Mouse (Mus musculus) right cerebral cortex, postnatal 10 days (tissue): ENCODE results near the gene Gm20388.

Source experiments
- DNase-seq, 2 experiments: peaks; one replicate each; pipeline ENCODE4 v3.0.0; 2021; ENCODE audit warnings: low spot score in 2 of 2

Gm20388 gene

DNA sequence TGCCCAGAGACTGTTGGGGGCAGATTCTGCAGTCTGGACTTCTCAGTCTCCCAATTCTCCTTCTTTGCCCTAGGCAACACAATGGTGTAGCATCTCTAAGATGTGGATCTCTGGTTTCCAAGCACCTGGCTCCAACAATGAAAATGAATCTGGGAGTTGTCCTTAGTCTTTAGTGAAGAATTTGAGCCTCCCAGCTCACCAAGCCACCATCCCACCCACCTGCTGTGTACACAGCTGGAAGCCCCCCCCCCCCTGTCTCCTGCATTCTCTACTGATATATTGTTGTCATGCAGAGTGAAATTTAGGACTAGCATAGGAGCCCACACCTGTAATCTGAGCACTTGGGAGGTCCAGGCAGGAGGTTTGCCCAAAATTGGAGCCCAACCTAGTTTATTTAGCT, 4306.3 kb downstream of the Gm20388 start:
- no peak for DNase-seq

DNA sequence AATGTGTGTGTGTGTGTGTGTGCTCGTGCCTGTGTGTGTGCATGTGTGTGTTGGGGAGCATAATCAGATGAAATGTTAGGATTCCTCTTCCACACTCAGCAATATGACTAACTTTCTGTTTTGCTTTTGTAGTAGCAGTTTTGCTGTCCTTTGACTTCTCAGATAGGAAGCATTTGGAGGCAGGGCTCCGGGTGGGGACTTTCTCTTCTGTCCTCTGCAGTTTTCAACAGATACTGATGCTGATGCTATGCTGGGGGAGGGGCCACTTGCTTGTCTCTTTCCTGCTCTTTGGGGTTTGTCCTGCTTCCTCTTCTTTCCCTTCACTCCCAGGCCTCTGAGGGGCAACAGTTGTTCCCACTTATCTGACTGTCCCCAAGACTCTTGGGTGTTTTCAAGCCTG, 4319.2 kb downstream of the Gm20388 start:
- DNase-seq = no peak

DNA sequence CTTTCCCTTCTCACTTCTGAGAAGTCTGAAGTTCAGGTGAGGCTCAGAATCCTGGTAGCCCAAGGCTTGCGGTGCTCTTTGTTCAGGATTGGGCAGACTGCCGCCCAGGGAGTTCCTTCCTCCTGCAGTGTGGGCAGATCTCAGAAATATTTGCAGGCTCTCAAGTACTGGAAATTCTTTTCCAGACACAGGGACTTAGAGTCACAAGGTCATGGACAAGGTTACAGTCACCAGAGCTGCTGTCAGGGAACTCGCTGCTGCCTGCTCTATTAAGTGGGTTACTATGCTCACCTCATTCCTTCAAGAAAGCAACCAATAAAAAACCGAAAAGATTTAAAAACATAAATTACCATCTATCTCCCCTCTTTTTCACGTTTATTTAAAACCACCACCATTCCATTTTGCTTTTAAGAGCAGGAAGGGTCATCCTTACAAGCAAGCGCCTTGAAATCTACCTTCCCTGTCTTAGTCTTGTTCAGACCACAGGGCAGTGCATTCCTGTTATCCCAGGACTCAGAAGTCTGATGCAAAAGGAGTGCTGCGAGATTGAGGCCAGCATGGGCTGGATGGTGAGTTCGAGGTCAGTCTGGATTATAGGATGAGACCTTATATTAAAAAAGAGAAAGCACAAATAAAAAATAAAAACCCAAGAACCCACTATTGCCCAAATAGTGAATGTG, 4320.0 kb downstream of the Gm20388 start:
- no peak for DNase-seq

DNA sequence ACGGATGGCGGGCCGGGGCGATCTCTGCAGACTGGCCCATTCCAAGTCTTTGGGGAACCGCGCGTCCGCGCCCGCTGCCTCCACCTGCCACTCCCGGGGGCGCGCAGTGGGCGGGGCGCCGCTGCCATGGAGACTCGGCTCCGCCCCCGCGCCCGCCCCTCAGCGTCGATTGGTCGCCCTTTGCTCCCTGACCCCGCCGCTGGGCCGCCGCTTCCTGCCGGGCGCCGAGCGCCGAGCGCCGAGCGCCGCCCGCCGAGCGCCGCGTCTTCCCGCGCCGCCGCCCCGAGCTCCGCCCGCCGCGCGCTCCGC, 4320.5 kb downstream of the Gm20388 start, which contains the start of gene Galnt2:
Gene Galnt2 (plus strand): TSS at position 216 of the 309 bp plus-strand sequence.
- DNase-seq = peak; percentile 95 to 96

DNA sequence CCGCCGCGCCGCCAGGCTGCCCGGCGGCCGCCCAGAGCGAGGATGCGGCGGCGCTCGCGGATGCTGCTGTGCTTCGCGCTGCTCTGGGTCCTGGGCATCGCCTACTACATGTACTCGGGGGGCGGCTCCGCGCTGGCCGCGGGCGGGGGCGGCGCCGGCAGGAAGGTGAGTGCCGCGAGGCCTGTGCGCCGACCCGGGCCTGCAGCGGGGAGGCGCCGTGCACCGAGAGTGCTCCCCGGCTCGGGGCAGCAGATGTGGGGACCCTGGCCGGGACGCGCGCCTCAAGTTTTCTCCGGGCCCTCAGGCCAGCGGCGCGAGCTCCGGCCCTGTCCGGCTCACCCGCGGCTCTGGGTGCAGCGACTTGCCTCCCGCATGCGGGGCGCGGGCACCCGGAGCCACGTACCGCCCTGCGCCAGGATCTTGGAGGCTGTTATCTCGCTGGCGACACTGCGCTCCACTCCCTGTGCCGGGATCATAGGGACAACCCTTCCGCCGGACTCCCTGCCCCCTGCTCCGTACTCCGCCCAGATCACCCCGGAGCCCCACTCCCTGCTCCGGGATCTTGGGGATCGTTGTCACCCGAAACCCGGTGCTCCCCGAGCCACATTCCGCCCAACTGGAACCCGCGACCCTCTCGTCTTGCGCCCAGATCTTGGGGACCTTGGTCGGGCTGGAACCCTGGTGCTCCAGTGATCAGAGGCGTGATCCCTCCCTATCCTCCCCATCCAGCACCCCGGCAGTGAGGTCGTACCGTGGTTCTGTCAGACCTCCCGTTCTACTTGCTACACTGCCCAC, 4321.0 kb downstream of the Gm20388 start:
- DNase-seq = peak; percentile 49 to 69

DNA sequence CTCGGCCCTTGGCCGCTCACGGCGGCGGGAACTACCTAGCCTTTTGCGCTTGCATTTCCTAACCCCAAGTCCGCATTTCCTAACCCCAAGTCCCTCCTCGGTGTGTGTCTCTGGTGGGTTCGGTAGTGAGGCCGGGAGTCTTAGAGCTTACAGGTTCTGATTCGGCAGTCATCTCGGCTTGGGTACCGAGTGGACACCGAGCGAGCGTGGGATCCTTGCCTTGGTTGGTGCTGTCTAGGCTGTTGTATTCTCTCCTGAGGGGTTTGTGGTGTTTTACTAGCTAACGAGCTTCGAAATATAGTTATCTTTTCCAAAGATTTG, 4321.6 kb downstream of the Gm20388 start:
- no peak for DNase-seq

DNA sequence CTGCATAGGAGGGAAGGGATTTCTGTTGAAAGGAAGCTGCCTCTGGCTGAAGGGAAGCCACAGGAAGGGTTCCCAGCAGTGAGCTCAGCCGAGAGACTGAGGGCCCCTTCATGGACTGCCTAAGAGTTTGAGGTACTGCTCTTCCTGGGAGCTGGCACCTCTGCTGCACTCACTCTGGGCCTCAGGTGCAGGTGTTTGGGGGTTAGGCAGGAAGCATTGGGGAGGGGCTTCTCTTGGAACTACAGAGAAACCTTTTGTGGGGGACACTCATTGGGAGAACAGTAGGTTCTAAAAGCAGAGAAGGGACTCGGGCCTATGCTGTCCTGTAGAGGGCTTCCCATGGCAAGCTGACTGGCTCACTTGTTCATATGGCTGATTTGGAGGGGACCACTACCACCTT, 4323.9 kb downstream of the Gm20388 start:
- DNase-seq = no peak

DNA sequence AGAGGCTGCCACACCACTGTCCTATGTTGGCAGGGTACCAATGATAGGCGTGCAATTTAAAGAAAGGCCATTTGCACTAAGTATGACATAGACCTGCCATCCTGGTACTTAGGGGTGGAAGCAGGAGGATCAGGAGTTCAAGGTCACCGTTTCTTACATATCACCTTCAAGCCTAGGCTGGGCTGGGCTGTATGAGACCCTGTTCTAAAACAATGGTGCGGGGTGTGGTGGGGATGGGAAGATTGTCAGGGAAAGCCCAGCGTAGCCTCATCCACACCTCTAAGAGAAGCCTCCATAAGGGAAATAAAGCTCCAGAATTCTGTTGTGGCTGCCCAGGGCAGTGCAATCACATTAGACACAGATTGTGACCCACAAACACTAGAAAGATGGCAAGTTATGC, 4324.9 kb downstream of the Gm20388 start:
- no peak for DNase-seq

DNA sequence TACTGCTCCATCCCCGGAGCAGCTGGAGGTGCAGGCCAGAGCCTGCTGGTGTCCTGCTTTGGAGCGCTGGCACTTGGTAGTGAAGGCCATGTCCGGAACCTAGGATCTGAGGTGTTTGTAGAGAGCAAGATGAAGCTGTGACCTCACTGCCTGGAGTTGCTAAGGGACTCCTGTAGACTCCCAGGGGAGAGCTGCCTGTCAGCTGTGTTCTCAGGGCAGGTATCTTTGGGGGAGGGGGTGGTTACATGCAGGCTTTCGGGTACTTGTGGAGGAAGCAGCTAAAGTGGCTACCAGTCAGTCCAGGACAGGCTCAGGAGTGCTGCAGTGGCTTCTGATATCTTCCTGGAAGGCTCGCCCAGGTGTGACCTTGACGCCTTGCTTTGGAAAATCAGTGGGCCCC, 4328.7 kb downstream of the Gm20388 start:
- DNase-seq = no peak

DNA sequence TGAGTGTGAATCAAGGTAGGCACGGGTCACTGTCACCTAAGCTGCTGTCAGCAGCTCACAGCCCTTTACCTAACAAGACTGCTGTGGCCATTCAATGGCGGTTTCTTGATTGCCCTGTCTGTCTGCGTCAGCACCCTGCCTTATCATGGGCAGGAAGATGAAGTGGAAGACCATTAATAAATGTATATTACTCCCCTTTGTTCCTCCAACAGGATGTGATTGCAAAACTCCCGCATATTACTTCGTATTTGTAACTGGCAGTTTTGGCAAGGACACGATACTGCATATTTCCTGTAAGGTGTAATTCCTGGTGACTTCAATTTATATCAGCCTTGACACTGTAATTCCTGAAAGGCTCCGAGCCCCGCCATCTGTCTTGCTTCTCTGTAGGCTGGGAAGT, 4330.3 kb downstream of the Gm20388 start:
- no peak for DNase-seq

DNA sequence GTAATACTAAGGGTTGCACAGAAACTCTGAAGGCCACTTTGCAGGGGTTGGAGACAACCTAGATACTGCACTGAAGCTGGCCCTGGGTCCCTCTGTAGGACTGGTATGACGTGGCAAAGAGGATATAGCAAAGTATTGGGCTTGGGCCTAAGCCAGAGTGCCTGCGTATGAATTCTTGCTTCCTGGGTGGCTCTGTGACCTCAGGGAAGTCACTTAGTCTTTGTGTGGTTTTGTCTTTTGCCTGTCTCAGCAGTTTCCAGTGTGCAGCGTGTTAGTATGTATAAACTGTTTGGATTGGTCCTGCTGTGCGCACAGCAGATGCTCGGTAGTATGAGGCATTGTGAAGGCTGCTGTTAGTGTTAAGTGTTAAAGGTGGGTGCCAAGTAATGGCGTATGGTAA, 4331.6 kb downstream of the Gm20388 start:
- no peak for DNase-seq

DNA sequence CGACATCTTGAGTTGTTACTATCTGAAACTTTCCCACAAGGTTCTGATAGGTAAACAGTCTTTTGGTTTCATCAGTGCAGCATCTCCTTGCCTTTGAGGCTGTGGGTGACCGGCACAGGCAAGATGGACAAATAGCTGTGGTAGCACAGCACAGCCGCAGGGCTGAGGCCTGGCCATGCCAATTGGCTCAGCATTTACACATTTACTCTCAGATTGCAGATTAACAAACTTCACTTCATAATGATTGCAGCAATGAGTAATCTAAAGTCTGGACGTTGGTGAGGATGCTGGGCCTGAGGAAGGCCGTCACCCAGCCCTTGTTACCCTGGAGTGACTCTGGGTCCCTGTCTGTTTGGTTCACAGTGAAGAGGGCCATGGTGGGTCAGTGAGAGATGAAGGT, 4332.3 kb downstream of the Gm20388 start:
- no peak for DNase-seq

DNA sequence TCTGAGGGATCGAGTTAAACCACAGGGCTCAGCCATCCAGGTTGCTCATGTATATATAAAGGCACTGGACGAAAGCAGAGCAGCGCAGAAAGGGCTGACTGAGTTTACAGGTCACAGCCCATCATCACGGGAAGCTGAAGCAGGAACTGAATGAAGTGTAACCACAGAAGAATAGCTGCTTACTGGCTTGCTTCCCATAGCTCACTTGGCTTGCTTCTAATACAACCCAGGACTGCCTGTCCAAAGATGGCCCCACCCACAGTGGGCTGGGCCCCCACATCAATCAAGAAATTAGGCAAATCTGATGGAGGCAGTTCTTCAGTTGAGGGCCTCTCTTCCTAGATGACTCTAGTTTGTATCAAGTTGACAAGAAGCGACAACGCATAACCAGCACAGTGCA, 4336.9 kb downstream of the Gm20388 start:
- DNase-seq = no peak

DNA sequence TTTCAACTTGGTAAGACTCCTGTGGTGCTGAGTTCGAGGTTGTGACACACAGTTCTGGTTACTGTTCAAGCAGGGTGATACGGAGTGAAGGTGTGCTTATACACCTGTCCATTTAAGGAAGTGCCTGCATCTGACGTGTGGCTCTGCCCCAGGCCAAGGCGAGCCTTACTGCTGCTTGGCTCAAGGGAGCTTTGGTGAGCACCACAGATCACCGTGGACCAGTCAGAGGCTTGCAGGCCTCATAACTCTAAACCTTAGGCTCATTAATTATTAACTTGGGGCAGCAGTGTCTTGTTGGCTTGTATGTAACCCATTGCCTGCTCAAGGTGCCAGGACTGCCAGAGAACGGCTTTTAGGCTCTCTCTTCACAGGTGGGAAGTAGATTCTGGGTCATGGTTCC, 4338.0 kb downstream of the Gm20388 start:
- no peak for DNase-seq

DNA sequence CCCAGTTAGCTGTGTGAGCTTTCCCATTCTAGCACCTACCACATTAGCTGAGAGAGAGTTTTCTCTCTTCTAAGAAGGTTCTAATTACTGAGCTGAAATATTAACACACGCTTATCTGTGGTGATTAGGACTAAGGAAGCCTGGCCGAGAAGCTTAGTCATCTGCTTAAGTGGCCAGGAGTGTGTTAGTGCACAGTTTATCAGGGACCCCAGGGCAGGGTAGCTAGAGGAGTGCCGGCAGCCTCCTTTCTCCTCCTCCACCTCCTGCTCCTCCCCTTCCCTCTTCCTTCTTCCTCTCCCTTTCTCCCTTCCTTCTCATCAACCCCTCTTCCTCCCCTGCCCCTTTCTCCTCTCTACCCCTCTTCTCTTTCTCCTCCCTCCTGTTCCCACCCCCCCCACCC, 4339.6 kb downstream of the Gm20388 start:
- DNase-seq = no peak

DNA sequence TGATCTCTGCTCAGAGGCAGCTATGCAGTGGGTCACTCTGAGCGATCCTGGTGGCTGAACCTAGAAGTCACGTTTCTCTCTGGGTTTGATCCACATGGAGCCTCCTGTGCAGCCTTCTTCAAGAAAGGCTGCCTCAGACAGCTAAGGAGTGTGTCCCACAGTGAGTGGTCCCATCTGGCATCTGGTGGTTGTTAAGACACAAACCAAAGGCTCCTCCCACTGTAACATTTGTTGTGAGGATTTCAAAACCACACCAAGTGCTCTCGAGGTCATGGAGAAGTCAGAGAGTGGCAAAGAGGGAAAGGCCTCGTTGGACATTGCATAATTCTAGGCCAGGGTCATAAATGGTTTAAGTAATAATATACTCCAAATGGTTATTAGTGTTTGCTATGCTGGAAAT, 4340.1 kb downstream of the Gm20388 start:
- DNase-seq = no peak

DNA sequence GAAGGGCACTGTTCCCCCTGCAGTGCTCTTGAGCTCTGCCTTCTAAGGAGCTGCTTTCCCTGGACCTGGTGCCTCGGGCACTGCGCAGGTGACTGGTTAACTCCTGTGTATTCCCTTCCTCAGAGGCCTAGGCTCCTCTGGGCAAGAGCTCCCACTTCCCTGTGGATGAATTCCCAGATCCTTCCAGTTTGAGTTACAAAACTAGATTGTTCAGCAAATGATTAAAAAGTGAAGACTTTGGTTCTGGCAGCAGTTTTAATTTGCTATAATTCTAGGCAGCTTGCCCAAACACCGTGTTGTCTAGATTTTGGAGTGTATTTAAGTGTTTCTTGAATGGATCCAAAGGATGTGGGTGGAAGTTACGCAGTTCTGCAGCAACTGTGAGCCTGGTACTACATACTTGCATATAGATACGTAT, 4341.9 kb downstream of the Gm20388 start:
- peak; percentile 51 to 71 for DNase-seq

DNA sequence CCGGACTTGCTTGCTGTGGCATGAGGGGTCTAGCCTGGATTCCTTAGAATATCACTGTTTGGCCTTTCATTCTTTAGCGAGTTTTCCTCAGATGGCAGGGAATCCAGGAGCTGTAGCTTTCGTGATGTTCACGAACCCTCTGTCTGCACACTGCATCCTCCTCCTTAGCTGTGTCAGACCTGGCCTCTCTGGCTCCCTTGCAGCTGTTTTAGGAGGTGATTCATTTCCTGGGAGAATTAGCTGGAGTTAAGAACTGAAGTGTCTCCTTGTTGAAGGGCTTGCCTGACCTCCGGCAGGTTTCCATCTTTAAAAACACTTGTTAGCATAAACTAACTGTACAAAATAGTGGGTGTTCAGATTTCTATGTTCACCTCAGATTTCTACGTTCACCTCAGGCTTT, 4343.3 kb downstream of the Gm20388 start:
- DNase-seq = no peak

DNA sequence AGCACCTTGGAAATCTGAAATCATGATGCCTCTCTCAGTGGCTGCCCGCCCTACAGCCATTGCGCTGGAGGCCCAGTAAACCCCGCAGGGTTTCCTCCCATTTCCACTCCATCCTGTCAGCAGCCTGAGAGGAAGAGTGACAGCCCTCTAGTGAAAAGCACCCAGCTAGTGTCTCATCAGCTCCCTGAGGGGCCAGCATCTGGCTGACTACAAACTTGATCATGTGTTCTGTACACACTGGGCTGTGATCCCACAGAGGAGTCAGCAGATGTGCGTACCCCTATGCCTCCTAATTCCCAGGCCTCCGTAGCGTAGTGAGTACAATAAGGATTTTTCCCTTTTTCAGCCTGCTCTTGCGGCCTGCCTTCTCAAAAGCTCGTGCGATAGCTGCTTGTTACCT, 4346.2 kb downstream of the Gm20388 start:
- no peak for DNase-seq

DNA sequence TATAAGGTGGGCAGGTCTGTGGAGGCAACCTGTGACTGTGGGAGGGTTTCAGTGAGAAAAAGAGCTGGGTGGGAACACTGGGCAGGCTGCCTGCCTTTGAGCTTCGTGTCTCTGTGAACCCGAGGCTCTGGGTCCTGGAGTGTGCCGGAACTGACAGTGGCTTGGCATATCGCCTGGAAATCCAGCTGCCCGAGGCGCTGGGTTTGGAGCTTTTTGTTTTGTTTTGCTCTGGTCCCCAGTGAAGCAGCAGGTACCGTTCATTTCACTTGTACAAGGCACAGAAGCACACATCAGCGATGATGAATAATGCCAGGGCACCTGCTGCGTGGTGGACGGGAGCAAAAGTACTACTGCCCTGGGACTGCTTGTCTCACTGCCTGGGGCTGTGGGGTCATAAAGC, 4346.7 kb downstream of the Gm20388 start:
- peak; percentile 80 to 82 for DNase-seq

DNA sequence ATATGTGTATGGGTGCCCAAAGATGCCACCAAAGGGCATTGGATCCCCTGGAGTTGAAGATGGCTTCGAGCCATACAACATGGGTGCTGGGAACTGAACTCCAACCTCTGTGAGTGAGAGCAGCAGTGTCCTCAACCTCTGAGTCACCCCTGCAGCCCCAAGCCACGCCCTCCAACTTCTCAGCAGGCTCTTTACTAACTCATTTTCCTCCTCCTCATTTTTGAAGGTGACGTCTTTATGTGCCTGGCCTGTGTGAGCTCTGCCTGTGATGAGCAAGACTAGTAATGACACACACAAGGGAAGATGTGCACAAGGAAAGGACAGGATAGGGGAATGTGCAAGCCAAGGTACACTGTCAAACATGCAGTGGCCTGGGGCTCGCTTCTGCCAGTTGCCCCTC, 4348.5 kb downstream of the Gm20388 start:
- DNase-seq = no peak

DNA sequence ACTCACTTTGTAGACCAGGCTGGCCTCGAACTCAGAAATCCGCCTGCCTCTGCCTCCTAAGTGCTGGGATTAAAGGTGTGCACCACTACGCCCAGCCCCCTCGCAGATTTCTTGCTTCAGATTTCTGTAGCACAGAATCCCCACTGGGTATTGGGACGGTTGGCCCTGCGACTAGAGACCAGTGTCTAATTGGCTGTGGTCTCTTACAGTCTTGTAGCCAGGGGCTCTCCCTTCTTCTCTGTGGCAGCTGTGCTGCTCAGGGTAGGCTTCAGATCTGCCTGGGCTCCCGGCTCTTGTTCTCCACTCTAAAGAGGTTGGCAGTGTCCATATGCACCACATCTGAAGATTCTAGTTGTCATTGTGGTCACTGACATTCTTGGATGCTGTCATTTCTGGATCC, 4349.3 kb downstream of the Gm20388 start:
- DNase-seq = no peak

DNA sequence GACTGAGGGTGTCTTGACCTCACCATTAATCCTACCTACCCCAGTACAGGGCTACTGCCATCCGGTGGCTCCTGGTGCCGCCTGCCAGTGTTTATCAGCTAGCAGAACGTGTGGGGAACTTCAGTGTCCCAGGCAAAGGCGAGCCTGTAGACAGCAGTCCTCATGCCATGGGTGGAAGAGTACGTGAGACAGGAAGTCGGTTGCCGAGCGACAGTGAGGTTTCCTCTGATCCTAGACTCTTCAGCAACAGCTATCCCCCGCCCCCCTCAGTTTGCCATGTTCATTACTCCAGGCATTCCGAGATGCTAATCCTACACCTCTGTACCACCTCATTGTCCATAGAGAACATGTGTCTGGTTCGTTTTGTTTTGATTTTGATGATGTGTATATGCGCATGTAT, 4349.7 kb downstream of the Gm20388 start:
- no peak for DNase-seq

DNA sequence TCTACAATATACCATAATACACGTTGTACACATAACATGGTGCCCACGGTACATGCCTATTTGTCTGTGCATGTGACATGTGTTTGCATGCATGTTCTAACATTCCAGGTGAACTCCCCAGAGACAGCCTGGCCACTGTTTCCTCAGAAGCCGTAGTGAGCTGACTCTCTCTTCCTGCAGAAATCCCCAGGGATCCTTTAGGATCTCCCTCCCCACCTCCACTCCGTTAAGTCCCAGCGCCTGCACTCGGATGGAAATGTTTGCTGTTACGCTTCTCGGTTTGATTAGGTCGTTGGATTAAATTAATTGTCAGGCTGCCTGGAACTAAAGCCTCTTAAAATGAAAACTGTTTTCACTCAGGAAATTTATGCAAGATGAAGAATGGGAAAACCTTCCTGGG, 4352.4 kb downstream of the Gm20388 start:
- DNase-seq = no peak
